Mouse (Mus musculus) MEL (cell line): ENCODE data around the gene Atp8a2.

Source experiments
- HCFC1 ChIP-seq: IDR thresholded peaks from 2 replicates; pipeline ENCODE4 v1.6.1; 2012; ENCODE audit warnings: low read depth, mild to moderate bottlenecking, inconsistent platforms, low read length, improper control_type of control experiment, moderate library complexity
- POLR2A ChIP-seq, 2 experiments: IDR thresholded peaks; 2 replicates each; pipeline ENCODE4 v1.6.1; 2011 to 2012; ENCODE audit warnings: low read length in 2 of 2, mild to moderate bottlenecking in 2 of 2, control low read depth in 1 of 2, improper control_type of control experiment in 1 of 2, low read depth in 1 of 2, moderate library complexity in 1 of 2; ENCODE audit not compliant: control insufficient read depth in 1 of 2, insufficient read depth in 1 of 2, poor library complexity in 1 of 2
- TAL1 ChIP-seq: IDR thresholded peaks from 2 replicates; pipeline ENCODE4 v1.6.1; 2012; ENCODE audit warnings: mild to moderate bottlenecking, inconsistent platforms, low read length, moderate library complexity, mixed read lengths

DNA sequence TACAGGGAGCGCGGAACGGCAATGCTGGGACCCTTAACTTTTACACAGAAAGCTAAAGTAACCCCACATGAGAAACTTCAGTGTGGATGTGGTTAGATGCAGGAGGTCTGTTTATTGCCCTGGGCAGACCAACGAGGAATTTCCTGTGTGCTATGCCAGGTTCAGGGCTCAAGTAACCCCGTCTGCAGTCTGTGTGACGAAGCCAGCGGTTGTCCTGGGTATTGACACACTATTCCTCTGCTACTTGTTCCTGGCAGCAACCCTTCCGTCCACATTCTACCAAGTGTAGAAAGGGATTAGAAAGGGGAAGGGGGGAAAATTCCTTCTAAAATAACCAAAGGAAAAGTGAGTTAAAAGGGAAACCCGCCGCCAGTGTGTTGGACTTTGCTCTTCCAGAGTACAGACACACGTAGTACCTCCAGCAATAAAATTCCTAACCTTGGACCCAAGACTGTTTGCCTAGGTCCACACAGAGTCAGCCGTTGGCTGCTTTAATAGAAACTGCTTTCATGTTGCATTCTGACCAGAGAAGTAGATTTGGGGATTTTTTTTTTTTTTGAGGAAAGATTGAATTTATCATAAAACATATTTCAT, 437.0 kb downstream of the Atp8a2 start:
- TF ChIP-seq POLR2A (IDR thresholded peaks at IDR 0.05; ENCODE audit: control insufficient read depth in 1 of 2, insufficient read depth in 1 of 2, low read depth in 1 of 2, low read length in 2 of 2, poor library complexity in 1 of 2) (no peak), TAL1 (no peak), HCFC1 (no peak)
